Mouse (Mus musculus) heart, adult 8-10 months (tissue): ENCODE measurements around the gene Zfp709. TPM values are rescaled to one million over a fixed set of nuclear protein-coding genes. Genes with fewer than 3 reads are reported as not detected.
"Not testable (repeated sequence)": the region's sequence is repeated elsewhere in the genome, so short reads cannot be mapped to it uniquely, and the experiment has no call there.

Experiments used
- DNase-seq: peaks from one replicate; pipeline ENCODE4 v3.0.0; 2022; ENCODE audit warnings: low spot score
- total RNA-seq, 4 experiments: library from RNA; stranded (reverse); gene quantifications; 2 replicates each; pipeline ENCODE4 v1.2.4; 2022

Zfp709 gene
- total RNA-seq, 4 experiments from 2014 or later: 5.0 to 8.7 (median 5.8) TPM

GRCm38 (mm10) chr8:71925791-71926190 is 44.0 kb downstream of the Zfp709 start:
- no peak for DNase-seq

- no peak for DNase-seq
Observed at GRCm38 (mm10) chr8:71926551-71926950, 44.7 kb downstream of the Zfp709 start.

GRCm38 (mm10) chr8:71927779-71928178 is 46.0 kb downstream of the Zfp709 start:
- DNase-seq: no peak

- not testable (repeated sequence) for DNase-seq
Observed at GRCm38 (mm10) chr8:71938037-71938436, 56.2 kb downstream of the Zfp709 start.

GRCm38 (mm10) chr8:71940293-71941208 is 58.7 kb downstream of the Zfp709 start:
- no peak for DNase-seq

GRCm38 (mm10) chr8:71941776-71942175 is 60.0 kb downstream of the Zfp709 start:
- no peak for DNase-seq

Other genes starting within 250 kb of the Zfp709 start
- 1 to 10 TPM in 1 of 4 experiments, under 1 TPM in 3; 0.49 to 1.4 (median 0.57) TPM for gene Unc13a, start 210.3 kb upstream of the Zfp709 start, total RNA-seq
- gene Jak3, start 205.7 kb upstream of the Zfp709 start, total RNA-seq: 10 to 100 TPM in 1 of 4 experiments, 1 to 10 TPM in 3; 6.4 to 10.3 (median 7.6) TPM
- 1 to 10 TPM; 2.2 to 4.6 (median 2.5) TPM for gene Insl3, start 192.8 kb upstream of the Zfp709 start, total RNA-seq
- gene B3gnt3, start 180.2 kb upstream of the Zfp709 start, total RNA-seq: 1 to 10 TPM; 4.0 to 6.9 (median 5.3) TPM
- gene Fcho1, start 156.3 kb upstream of the Zfp709 start, total RNA-seq: 1 to 10 TPM in 1 of 4 experiments, under 1 TPM in 3; 0.14 to 1.5 (median 0.68) TPM
- 1 to 10 TPM; 2.7 to 3.3 (median 3.0) TPM for gene Zfp882, start 26.6 kb downstream of the Zfp709 start, total RNA-seq
- 10 to 100 TPM; 22.4 to 27.8 (median 22.9) TPM for gene Zfp617, start 26.6 kb downstream of the Zfp709 start, total RNA-seq
- gene Zfp961, start 69.0 kb downstream of the Zfp709 start, total RNA-seq: 1 to 10 TPM; 5.4 to 7.5 (median 7.0) TPM
- gene Cyp4f18, start 127.6 kb downstream of the Zfp709 start, total RNA-seq: 1 to 10 TPM in 2 of 4 experiments, under 1 TPM in 2; 0.25 to 1.2 (median 0.84) TPM
- gene Olfr372, start 159.2 kb downstream of the Zfp709 start, total RNA-seq: not detected
- gene Olfr373, start 201.2 kb downstream of the Zfp709 start, total RNA-seq: not detected
- gene Olfr374, start 225.0 kb downstream of the Zfp709 start, total RNA-seq: not detected